Mouse (Mus musculus) kidney, adult 2 months (tissue): Measurements from ENCODE around the gene Megf11.

Experiments
- CTCF ChIP-seq: fragments of 200-500 bp; conservative IDR thresholded peaks from 2 replicates; pipeline ENCODE4 v1.5.1; 2011; ENCODE audit warnings: low read depth, mild to moderate bottlenecking, control low read depth, low read length, moderate library complexity, mixed read lengths; ENCODE audit not compliant: insufficient read depth, insufficient read length
- POLR2A ChIP-seq: fragments of 200-500 bp; IDR thresholded peaks from one replicate; pipeline ENCODE4 v1.6.1; 2011; ENCODE audit warnings: low read depth, low read length, control low read depth

DNA sequence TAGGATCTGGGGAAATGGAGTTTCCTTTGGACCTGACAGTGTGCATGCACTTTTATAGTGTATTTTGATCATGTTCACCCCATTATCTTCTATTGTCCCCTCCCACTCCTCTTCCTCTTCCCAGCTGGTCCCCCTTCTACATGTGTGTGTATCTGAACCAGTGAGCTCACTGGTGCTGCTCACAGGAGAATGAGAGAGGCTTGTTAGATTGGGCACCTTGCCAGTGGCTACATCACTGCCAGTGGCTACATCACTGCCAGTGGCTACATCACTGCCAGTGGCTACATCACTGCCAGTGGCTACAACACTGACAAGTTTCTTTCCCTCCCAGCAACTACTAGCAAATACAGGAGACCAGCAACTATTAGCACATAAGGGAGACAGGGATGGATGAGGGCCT is 192.6 kb downstream of the Megf11 start:
- TF ChIP-seq POLR2A (no peak), CTCF (no peak)
